Mouse (Mus musculus): ENCODE data around the gene Ly6g5b. TPM values are rescaled to one million over a fixed set of nuclear protein-coding genes. Genes with fewer than 3 reads are reported as not detected.

Ly6g5b gene
- polyA plus RNA-seq, 2 experiments, result 0.27 to 0.70 TPM

DNA sequence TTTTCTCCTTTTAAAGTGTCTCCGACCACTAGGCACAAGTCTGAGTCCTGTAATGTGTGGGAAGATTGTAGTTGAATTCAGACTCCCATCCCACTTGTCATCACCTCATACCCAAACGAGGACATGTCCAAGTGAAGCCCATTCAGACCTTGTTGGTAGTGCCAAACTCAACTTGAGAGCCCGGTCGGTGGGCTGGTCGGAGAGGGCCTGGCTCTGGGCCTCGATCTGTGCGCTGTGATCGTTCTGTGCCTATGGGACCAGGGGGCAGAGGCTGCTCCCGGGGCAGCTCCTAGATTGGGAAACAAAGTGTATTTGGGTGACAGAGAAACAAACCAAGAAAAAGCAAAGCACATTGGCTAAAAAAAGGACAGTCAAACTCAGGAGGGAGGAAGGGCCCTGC, 37.8 kb upstream of the Ly6g5b start:
- Histone ChIP-seq H3K9me3 (ENCODE audit: control insufficient read depth, low read length) (no peaks in the 10 kb centered on the region), H3K27me3 (ENCODE audit: control insufficient read depth, insufficient read depth, low read length) (no peaks in the 10 kb centered on the region), H3K4me3 (ENCODE audit: insufficient read depth in 1 of 2, low read depth in 2 of 2, low read length in 2 of 2) (no peak overlapping the region), H3K36me3 (replicated peaks; ENCODE audit: control insufficient read depth, insufficient read depth, low read depth) (peaks cover 92% of the 10 kb centered on the region), H3K4me1 (replicated peaks; ENCODE audit: control insufficient read depth in 2 of 2, insufficient read depth in 2 of 2, low read length in 1 of 2) (no peaks in the 10 kb centered on the region), H3K27ac (no peak overlapping the region), H3K4me2 (ENCODE audit: low read depth) (no peak overlapping the region), H3K9ac (replicated peaks) (no peak overlapping the region)
- no peak for ATAC-seq (ENCODE audit: insufficient read depth)
- DNase-seq (ENCODE audit: low read depth in 3 of 3, low spot score in 3 of 3), result no peak
- WGBS (ENCODE audit: insufficient replicate concordance), result 90% methylated on average over 9 of the region's 9 CpGs
- TF ChIP-seq CTCF (IDR thresholded peaks at IDR 0.05; ENCODE audit: low read depth) (no peak), EP300 (IDR thresholded peaks at IDR 0.05; ENCODE audit: low read depth) (no peak)

DNA sequence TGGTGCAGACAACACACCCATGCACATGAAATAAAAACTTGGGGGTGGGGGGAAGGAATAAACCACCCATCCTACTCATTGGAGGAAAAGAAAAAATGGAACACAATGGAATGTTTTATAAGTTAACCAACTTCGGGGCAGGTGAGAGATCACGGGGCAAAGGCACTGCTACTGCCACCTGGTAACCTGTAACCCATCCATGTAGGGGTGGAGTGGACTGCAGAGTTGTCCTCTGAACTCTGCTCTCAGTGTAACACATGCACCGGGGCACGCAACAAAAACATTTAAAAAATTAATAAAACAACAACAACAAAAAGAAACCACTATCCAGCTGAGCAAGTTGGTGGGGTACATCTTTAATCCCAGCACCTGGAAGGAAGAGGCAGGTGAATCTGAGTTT, 36.9 kb upstream of the Ly6g5b start:
- Histone ChIP-seq H3K27me3 (ENCODE audit: control insufficient read depth, insufficient read depth, low read length) (no peaks in the 10 kb centered on the region), H3K4me3 (ENCODE audit: insufficient read depth in 1 of 2, low read depth in 2 of 2, low read length in 2 of 2) (no peak overlapping the region), H3K9ac (replicated peaks) (no peak overlapping the region), H3K9me3 (ENCODE audit: control insufficient read depth, low read length) (no peaks in the 10 kb centered on the region), H3K27ac (no peak overlapping the region), H3K36me3 (replicated peaks; ENCODE audit: control insufficient read depth, insufficient read depth, low read depth) (peaks cover 84% of the 10 kb centered on the region), H3K4me1 (replicated peaks; ENCODE audit: control insufficient read depth in 2 of 2, insufficient read depth in 2 of 2, low read length in 1 of 2) (no peaks in the 10 kb centered on the region), H3K4me2 (ENCODE audit: low read depth) (no peak overlapping the region)
- WGBS (ENCODE audit: insufficient replicate concordance), result 89% methylated on average over 4 of the region's 4 CpGs
- TF ChIP-seq CTCF (IDR thresholded peaks at IDR 0.05; ENCODE audit: low read depth), result no peak
- no peak for ATAC-seq (ENCODE audit: insufficient read depth)
- DNase-seq (ENCODE audit: low read depth in 3 of 3, low spot score in 3 of 3), result no peak

- H3K36me3 ChIP-seq (replicated peaks; ENCODE audit: control insufficient read depth, insufficient read depth, low read depth), result peaks cover 82% of the 10 kb centered on the region
- H3K27me3 ChIP-seq (ENCODE audit: control insufficient read depth, insufficient read depth, low read length), result no peaks in the 10 kb centered on the region
- DNase-seq (ENCODE audit: low read depth in 3 of 3, low spot score in 3 of 3) (no peak), ATAC-seq (ENCODE audit: insufficient read depth) (no peak)
- no peak overlapping the region for H3K4me3 ChIP-seq (ENCODE audit: insufficient read depth in 1 of 2, low read depth in 2 of 2, low read length in 2 of 2)
- no peak overlapping the region for H3K9ac ChIP-seq (replicated peaks)
- H3K4me2 ChIP-seq (ENCODE audit: low read depth), result no peak overlapping the region
- H3K27ac ChIP-seq, result no peak overlapping the region
- H3K9me3 ChIP-seq (ENCODE audit: control insufficient read depth, low read length), result no peaks in the 10 kb centered on the region
- H3K4me1 ChIP-seq (replicated peaks; ENCODE audit: control insufficient read depth in 2 of 2, insufficient read depth in 2 of 2, low read length in 1 of 2), result no peaks in the 10 kb centered on the region
- 66% methylated on average over 5 of the region's 5 CpGs for WGBS (ENCODE audit: insufficient replicate concordance)
- TF ChIP-seq CTCF (IDR thresholded peaks at IDR 0.05; ENCODE audit: low read depth) (no peak), EP300 (IDR thresholded peaks at IDR 0.05; ENCODE audit: low read depth) (no peak)
Measured at GRCm38 (mm10) chr17:35147922-35148639, 32.9 kb upstream of the Ly6g5b start.

DNA sequence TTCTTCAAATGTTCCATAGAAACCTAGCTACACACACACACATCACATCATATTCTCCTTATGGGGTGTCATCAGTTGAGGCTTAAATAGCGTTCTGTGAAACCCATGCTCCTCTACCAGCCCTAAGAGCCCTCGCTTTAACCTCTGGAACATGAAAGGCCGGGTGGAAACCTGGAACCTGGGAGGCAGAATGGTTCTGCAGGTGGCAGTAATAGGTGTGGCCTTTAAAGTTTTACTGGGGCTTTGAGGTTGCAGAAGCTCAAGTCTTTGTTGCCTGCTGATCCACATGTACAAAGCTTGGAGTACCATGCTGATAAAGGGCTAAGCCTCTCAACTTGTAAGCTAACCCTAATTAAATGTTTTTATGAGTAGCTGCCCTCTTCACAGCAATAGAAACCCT, 32.1 kb upstream of the Ly6g5b start:
- H3K9me3 ChIP-seq (ENCODE audit: control insufficient read depth, low read length), result no peaks in the 10 kb centered on the region
- no peak overlapping the region for H3K27ac ChIP-seq
- WGBS (ENCODE audit: insufficient replicate concordance), result 67% methylated on average over 3 of the region's 3 CpGs
- no peak for TF ChIP-seq EP300 (IDR thresholded peaks at IDR 0.05; ENCODE audit: low read depth)
- no peak for TF ChIP-seq CTCF (IDR thresholded peaks at IDR 0.05; ENCODE audit: low read depth)
- H3K27me3 ChIP-seq (ENCODE audit: control insufficient read depth, insufficient read depth, low read length), result no peaks in the 10 kb centered on the region
- H3K4me2 ChIP-seq (ENCODE audit: low read depth), result no peak overlapping the region
- H3K4me1 ChIP-seq (replicated peaks; ENCODE audit: control insufficient read depth in 2 of 2, insufficient read depth in 2 of 2, low read length in 1 of 2), result no peaks in the 10 kb centered on the region
- DNase-seq (ENCODE audit: low read depth in 3 of 3, low spot score in 3 of 3), result no peak
- no peak for ATAC-seq (ENCODE audit: insufficient read depth)
- peaks cover 82% of the 10 kb centered on the region for H3K36me3 ChIP-seq (replicated peaks; ENCODE audit: control insufficient read depth, insufficient read depth, low read depth)
- H3K9ac ChIP-seq (replicated peaks), result no peak overlapping the region
- H3K4me3 ChIP-seq (ENCODE audit: insufficient read depth in 1 of 2, low read depth in 2 of 2, low read length in 2 of 2), result no peak overlapping the region

GRCm38 (mm10) chr17:35146139-35146538, 30.9 kb upstream of the Ly6g5b start:
- no peak overlapping the region for H3K27ac ChIP-seq
- no peaks in the 10 kb centered on the region for H3K27me3 ChIP-seq (ENCODE audit: control insufficient read depth, insufficient read depth, low read length)
- H3K4me2 ChIP-seq (ENCODE audit: low read depth), result no peak overlapping the region
- H3K36me3 ChIP-seq (replicated peaks; ENCODE audit: control insufficient read depth, insufficient read depth, low read depth), result peaks cover 82% of the 10 kb centered on the region
- DNase-seq (ENCODE audit: low read depth in 3 of 3, low spot score in 3 of 3) (no peak), ATAC-seq (ENCODE audit: insufficient read depth) (no peak)
- TF ChIP-seq CTCF (IDR thresholded peaks at IDR 0.05; ENCODE audit: low read depth) (no peak), EP300 (IDR thresholded peaks at IDR 0.05; ENCODE audit: low read depth) (no peak)
- 78% methylated on average over 5 of the region's 5 CpGs for WGBS (ENCODE audit: insufficient replicate concordance)
- H3K9ac ChIP-seq (replicated peaks), result no peak overlapping the region
- no peaks in the 10 kb centered on the region for H3K9me3 ChIP-seq (ENCODE audit: control insufficient read depth, low read length)
- H3K4me3 ChIP-seq (ENCODE audit: insufficient read depth in 1 of 2, low read depth in 2 of 2, low read length in 2 of 2), result no peak overlapping the region
- no peaks in the 10 kb centered on the region for H3K4me1 ChIP-seq (replicated peaks; ENCODE audit: control insufficient read depth in 2 of 2, insufficient read depth in 2 of 2, low read length in 1 of 2)

Data from liver, embryonic 14.5 days (tissue).